Mouse (Mus musculus) bone marrow macrophage, adult 2 months (primary cell): ENCODE data around the gene Cdyl.

ENCODE experiments used
- CTCF ChIP-seq: IDR thresholded peaks from 2 replicates; pipeline ENCODE4 v1.5.1; 2012; ENCODE audit warnings: low read depth, mild to moderate bottlenecking, low read length, moderate library complexity
- POLR2A ChIP-seq: IDR thresholded peaks from 2 replicates; pipeline ENCODE4 v1.6.1; 2012; ENCODE audit warnings: mild to moderate bottlenecking, low read depth, low read length, borderline replicate concordance

DNA sequence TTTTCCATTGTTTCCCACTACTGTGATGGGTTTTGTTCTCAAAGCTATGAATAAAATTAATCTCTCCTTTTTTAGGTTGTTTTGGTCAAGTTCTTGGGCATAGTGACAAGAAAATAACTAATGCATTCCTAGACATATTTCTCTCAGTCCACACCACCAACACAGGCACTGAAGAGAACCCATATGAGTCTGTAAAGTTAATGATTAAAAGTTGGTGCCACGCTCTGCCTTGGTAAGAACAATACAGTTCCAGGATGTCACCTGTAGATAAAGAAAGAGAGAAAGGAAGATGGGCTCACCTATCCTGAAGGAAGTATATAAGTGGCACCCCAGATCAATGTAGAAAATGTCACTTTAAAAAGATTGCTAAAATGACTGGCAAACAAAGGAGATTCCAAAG lies 32.3 kb upstream of the Cdyl start:
- no peak for TF ChIP-seq CTCF
- TF ChIP-seq POLR2A = no peak
